Mouse (Mus musculus) stomach, embryonic 15.5 days (tissue): ENCODE data around the gene Gm3526. TPM values are rescaled to one million over a fixed set of nuclear protein-coding genes. Genes with fewer than 3 reads are reported as not detected.
"Not testable (repeated sequence)": the region's sequence is repeated elsewhere in the genome, so short reads cannot be mapped to it uniquely, and the experiment has no call there.

Experiments used
- ATAC-seq: fragments of 200-750 bp; cut with Nextera tagmentation; 2 replicates; pipeline ENCODE4 v1.8.0; 2017; ENCODE audit warnings: low read depth, moderate number of reproducible peaks, moderate TSS enrichment; ENCODE audit not compliant: insufficient read depth, low FRiP score
- H3K27ac ChIP-seq: fragments of 300-500 bp; sonication (generic); 2 replicates; pipeline ENCODE4 v1.5.1; 2015; ENCODE audit warnings: mild to moderate bottlenecking, inconsistent platforms
- H3K27me3 ChIP-seq: fragments of 300-500 bp; sonication (generic); replicated peaks from 2 replicates; pipeline ENCODE4 v1.6.1; 2015; ENCODE audit warnings: inconsistent platforms
- H3K36me3 ChIP-seq: fragments of 300-500 bp; sonication (generic); 2 replicates; pipeline ENCODE4 v1.6.1; 2015; ENCODE audit warnings: inconsistent platforms
- H3K4me1 ChIP-seq: fragments of 300-500 bp; sonication (generic); 2 replicates; pipeline ENCODE4 v1.6.1; 2015; ENCODE audit warnings: inconsistent platforms
- H3K4me2 ChIP-seq: fragments of 300-500 bp; sonication (generic); 2 replicates; pipeline ENCODE4 v1.6.1; 2015; ENCODE audit warnings: mild to moderate bottlenecking, inconsistent platforms
- H3K4me3 ChIP-seq: fragments of 300-500 bp; sonication (generic); replicated peaks from 2 replicates; pipeline ENCODE4 v1.5.1; 2015; ENCODE audit warnings: inconsistent platforms
- H3K9ac ChIP-seq: fragments of 300-500 bp; sonication (generic); 2 replicates; pipeline ENCODE4 v1.6.1; 2015; ENCODE audit warnings: inconsistent platforms
- H3K9me3 ChIP-seq: fragments of 300-500 bp; sonication (generic); 2 replicates; pipeline ENCODE4 v1.6.1; 2016; ENCODE audit warnings: inconsistent platforms
- WGBS: fragments of 180-500 bp; shearing (Covaris S2); methylation state at CpG from one replicate; pipeline ENCODE4 v1.1.7; 2015; 5-methylcytosine and 5-hydroxymethylcytosine counted together
- polyA plus RNA-seq: library from polyadenylated mRNA; unstranded; fragments of >200 nt; fragmentation: Nextera tagmentation; extraction: Ambion mirVana; gene quantifications from 2 replicates; pipeline ENCODE4 v1.2.1, GENCODE M21; 2015

Gene Gm3526
- polyA plus RNA-seq, result not detected in 2 replicates

- H3K4me2 ChIP-seq, H3K4me1 ChIP-seq, H3K27ac ChIP-seq, H3K9ac ChIP-seq, H3K9me3 ChIP-seq, H3K4me3 ChIP-seq, ATAC-seq, H3K36me3 ChIP-seq, H3K27me3 ChIP-seq: not testable (repeated sequence)
- WGBS, result no CpG with 5 or more reads among the region's 1 CpGs
Observed at GRCm38 (mm10) chr14:5260480-5260879, at the start of gene Gm3526. Gene Gm3526 (minus strand): TSS chr14:5260580.

Other genes starting within 250 kb of the Gm3526 start
- gene Gm3298, start 244.7 kb downstream of the Gm3526 start, polyA plus RNA-seq, result not detected in 2 replicates
- not detected in 2 replicates for gene 4930555G01Rik, start 210.0 kb downstream of the Gm3526 start, polyA plus RNA-seq
- gene Gm8281, start 189.5 kb downstream of the Gm3526 start, polyA plus RNA-seq, result 0.97 and 1.2 TPM in 2 replicates
- gene Gm8279, start 129.1 kb downstream of the Gm3526 start, polyA plus RNA-seq, result not detected in 2 replicates
- gene Gm3317, start 96.0 kb downstream of the Gm3526 start, polyA plus RNA-seq, result not detected in 2 replicates
- gene Gm8271, start 74.8 kb downstream of the Gm3526 start, polyA plus RNA-seq, result not detected in 2 replicates
- not detected in 2 replicates for gene Gm3542, start 74.3 kb upstream of the Gm3526 start, polyA plus RNA-seq
- 0.09 and 0.37 TPM in 2 replicates for gene Gm3500, start 128.5 kb upstream of the Gm3526 start, polyA plus RNA-seq
- 0.58 and 0.61 TPM in 2 replicates for gene Gm3194, start 194.9 kb upstream of the Gm3526 start, polyA plus RNA-seq
- gene Gm8246, start 217.2 kb upstream of the Gm3526 start, polyA plus RNA-seq, result not detected in 2 replicates
- gene Gm3187, start 223.6 kb upstream of the Gm3526 start, polyA plus RNA-seq, result not detected in 2 replicates
- gene Gm3488, start 241.1 kb upstream of the Gm3526 start, polyA plus RNA-seq, result 0.55 and 0.62 TPM in 2 replicates